Mouse (Mus musculus) MEL (cell line): ENCODE results near the gene Ppox. TPM values are rescaled to one million over a fixed set of nuclear protein-coding genes. Genes with fewer than 3 reads are reported as not detected.

Experiments used
- DNase-seq: peaks from one replicate; pipeline ENCODE4 v3.0.0; 2011; ENCODE audit warnings: low read depth, low spot score
- H3K27ac ChIP-seq: 2 replicates; pipeline ENCODE4 v1.5.1; 2012; ENCODE audit warnings: low read depth, mild to moderate bottlenecking, control low read depth, low read length, moderate library complexity; ENCODE audit not compliant: control insufficient read depth
- H3K27me3 ChIP-seq, 2 experiments: fragments of 150-350 bp in 1 of 2; sonication (generic) in 1 of 2; 2 replicates each; pipeline ENCODE4 v1.6.1; 2012; ENCODE audit warnings: low read length in 2 of 2, mild to moderate bottlenecking in 2 of 2, improper control_type of control experiment in 1 of 2, moderate library complexity in 1 of 2; ENCODE audit not compliant: insufficient read depth in 2 of 2, control insufficient read depth in 1 of 2
- H3K36me3 ChIP-seq, 2 experiments: 2 replicates each; pipeline ENCODE4 v1.6.1; 2012 to 2014; ENCODE audit warnings: low read length in 2 of 2, improper control_type of control experiment in 1 of 2, inconsistent platforms in 1 of 2, mild to moderate bottlenecking in 1 of 2; ENCODE audit not compliant: insufficient read depth in 2 of 2, control insufficient read depth in 1 of 2
- H3K4me1 ChIP-seq, 2 experiments: fragments of 150-350 bp in 1 of 2; sonication (generic) in 1 of 2; 2 replicates each; pipeline ENCODE4 v1.6.1; 2012; ENCODE audit warnings: low read length in 2 of 2, improper control_type of control experiment in 1 of 2, mild to moderate bottlenecking in 1 of 2; ENCODE audit not compliant: insufficient read depth in 2 of 2, control insufficient read depth in 1 of 2
- H3K4me3 ChIP-seq, 2 experiments: fragments of 150-350 bp in 1 of 2; sonication (generic) in 1 of 2; 2 replicates each; pipeline ENCODE4 v1.5.1; 2012; ENCODE audit warnings: low read depth in 2 of 2, low read length in 2 of 2, mild to moderate bottlenecking in 2 of 2, moderate library complexity in 2 of 2, control low read depth in 1 of 2, improper control_type of control experiment in 1 of 2; ENCODE audit not compliant: control insufficient read depth in 1 of 2, insufficient read depth in 1 of 2
- H3K79me2 ChIP-seq: 2 replicates; pipeline ENCODE4 v1.6.1; 2012; ENCODE audit warnings: mild to moderate bottlenecking, low read length, moderate library complexity; ENCODE audit not compliant: control insufficient read depth, poor library complexity, insufficient read depth
- H3K9ac ChIP-seq: 2 replicates; pipeline ENCODE4 v1.6.1; 2012; ENCODE audit warnings: low read depth, mild to moderate bottlenecking, control low read depth, low read length, moderate library complexity; ENCODE audit not compliant: control insufficient read depth, poor library complexity, severe bottlenecking
- H3K9me3 ChIP-seq: fragments of 150-350 bp; sonication (generic); replicated peaks from 2 replicates; pipeline ENCODE4 v1.6.1; 2012; ENCODE audit warnings: mild to moderate bottlenecking, low read length, improper control_type of control experiment, moderate library complexity; ENCODE audit not compliant: insufficient read depth
- BHLHE40 ChIP-seq: IDR thresholded peaks from 2 replicates; pipeline ENCODE4 v1.6.1; 2012; ENCODE audit warnings: low read depth, mild to moderate bottlenecking, inconsistent platforms, low read length, improper control_type of control experiment, borderline replicate concordance
- CTCF ChIP-seq, 3 experiments: IDR thresholded peaks in 2 of 3; conservative IDR thresholded peaks in 1 of 3; 2 replicates each; pipeline ENCODE4 v1.5.1; 2011 to 2012; ENCODE audit warnings: low read length in 3 of 3, low read depth in 2 of 3, mild to moderate bottlenecking in 2 of 3, improper control_type of control experiment in 1 of 3, inconsistent platforms in 1 of 3, mixed read lengths in 1 of 3, moderate library complexity in 1 of 3; ENCODE audit not compliant: control insufficient read depth in 1 of 3, insufficient read depth in 1 of 3, poor library complexity in 1 of 3, severe bottlenecking in 1 of 3
- ELF1 ChIP-seq: IDR thresholded peaks from 2 replicates; pipeline ENCODE4 v1.6.1; 2014; ENCODE audit warnings: low read depth, mild to moderate bottlenecking, inconsistent platforms, low read length, improper control_type of control experiment, moderate library complexity
- EP300 ChIP-seq, 2 experiments: IDR thresholded peaks; 2 replicates each; pipeline ENCODE4 v1.6.1; 2011; ENCODE audit warnings: improper control_type of control experiment in 2 of 2, low read length in 2 of 2, low read depth in 1 of 2, mild to moderate bottlenecking in 1 of 2
- ETS1 ChIP-seq: IDR thresholded peaks from 2 replicates; pipeline ENCODE4 v1.6.1; 2012; ENCODE audit warnings: low read depth, mild to moderate bottlenecking, inconsistent platforms, low read length, improper control_type of control experiment, moderate library complexity
- GABPA ChIP-seq: IDR thresholded peaks from 2 replicates; pipeline ENCODE4 v1.6.1; 2012; ENCODE audit warnings: low read depth, mild to moderate bottlenecking, inconsistent platforms, low read length, improper control_type of control experiment, moderate library complexity
- GATA1 ChIP-seq: IDR thresholded peaks from 2 replicates; pipeline ENCODE4 v1.6.1; 2011; ENCODE audit warnings: low read depth, low read length, improper control_type of control experiment
- HCFC1 ChIP-seq: IDR thresholded peaks from 2 replicates; pipeline ENCODE4 v1.6.1; 2012; ENCODE audit warnings: low read depth, mild to moderate bottlenecking, inconsistent platforms, low read length, improper control_type of control experiment, moderate library complexity
- JUND ChIP-seq: IDR thresholded peaks from 2 replicates; pipeline ENCODE4 v1.6.1; 2011; ENCODE audit warnings: low read depth, mild to moderate bottlenecking, improper control_type of control experiment, low read length
- KAT2A ChIP-seq: conservative IDR thresholded peaks from 2 replicates; pipeline ENCODE4 v1.6.1; 2012; ENCODE audit warnings: low read depth, low read length, improper control_type of control experiment, inconsistent platforms
- MAX ChIP-seq: IDR thresholded peaks from 2 replicates; pipeline ENCODE4 v1.6.1; 2011; ENCODE audit warnings: low read length, improper control_type of control experiment
- MAZ ChIP-seq: IDR thresholded peaks from 2 replicates; pipeline ENCODE4 v1.6.1; 2012; ENCODE audit warnings: low read depth, mild to moderate bottlenecking, inconsistent platforms, low read length, improper control_type of control experiment
- MXI1 ChIP-seq: IDR thresholded peaks from 2 replicates; pipeline ENCODE4 v1.6.1; 2011; ENCODE audit warnings: mild to moderate bottlenecking, low read depth, low read length, improper control_type of control experiment
- MYB ChIP-seq: IDR thresholded peaks from 2 replicates; pipeline ENCODE4 v1.6.1; 2011; ENCODE audit warnings: mild to moderate bottlenecking, low read depth, low read length, improper control_type of control experiment
- MYC ChIP-seq: IDR thresholded peaks from 2 replicates; pipeline ENCODE4 v1.6.1; 2011; ENCODE audit warnings: low read depth, mild to moderate bottlenecking, low read length, improper control_type of control experiment, moderate library complexity
- NELFE ChIP-seq: IDR thresholded peaks from 2 replicates; pipeline ENCODE4 v1.6.1; 2011; ENCODE audit warnings: low read depth, low read length, improper control_type of control experiment
- POLR2A ChIP-seq, 2 experiments: IDR thresholded peaks; 2 replicates each; pipeline ENCODE4 v1.6.1; 2011 to 2012; ENCODE audit warnings: low read length in 2 of 2, mild to moderate bottlenecking in 2 of 2, control low read depth in 1 of 2, improper control_type of control experiment in 1 of 2, low read depth in 1 of 2, moderate library complexity in 1 of 2; ENCODE audit not compliant: control insufficient read depth in 1 of 2, insufficient read depth in 1 of 2, poor library complexity in 1 of 2
- POLR2AphosphoS5 ChIP-seq: IDR thresholded peaks from 2 replicates; pipeline ENCODE4 v1.6.1; 2012; ENCODE audit warnings: low read depth, borderline replicate concordance, mild to moderate bottlenecking, inconsistent platforms, low read length, moderate library complexity, mixed read lengths
- RAD21 ChIP-seq: IDR thresholded peaks from 2 replicates; pipeline ENCODE4 v1.6.1; 2011; ENCODE audit warnings: mild to moderate bottlenecking, low read depth, low read length, improper control_type of control experiment
- RCOR1 ChIP-seq: IDR thresholded peaks from 2 replicates; pipeline ENCODE4 v1.6.1; 2012; ENCODE audit warnings: low read depth, mild to moderate bottlenecking, inconsistent platforms, low read length, improper control_type of control experiment
- SIN3A ChIP-seq: IDR thresholded peaks from 2 replicates; pipeline ENCODE4 v1.6.1; 2012; ENCODE audit warnings: low read length, improper control_type of control experiment, inconsistent platforms
- SMC3 ChIP-seq: IDR thresholded peaks from 2 replicates; pipeline ENCODE4 v1.6.1; 2011; ENCODE audit warnings: low read depth, low read length, improper control_type of control experiment
- TAL1 ChIP-seq: IDR thresholded peaks from 2 replicates; pipeline ENCODE4 v1.6.1; 2012; ENCODE audit warnings: mild to moderate bottlenecking, inconsistent platforms, low read length, moderate library complexity, mixed read lengths
- TBP ChIP-seq: IDR thresholded peaks from 2 replicates; pipeline ENCODE4 v1.8.0; 2011; ENCODE audit warnings: low read depth, low read length, improper control_type of control experiment
- USF1 ChIP-seq: IDR thresholded peaks from 2 replicates; pipeline ENCODE4 v1.6.1; 2014; ENCODE audit warnings: low read depth, mild to moderate bottlenecking, inconsistent platforms, low read length, improper control_type of control experiment, moderate library complexity
- ZC3H11A ChIP-seq: IDR thresholded peaks from 2 replicates; pipeline ENCODE4 v1.6.1; 2012; ENCODE audit warnings: low read depth, mild to moderate bottlenecking, inconsistent platforms, low read length, improper control_type of control experiment
- ZKSCAN1 ChIP-seq: IDR thresholded peaks from 2 replicates; pipeline ENCODE4 v1.6.1; 2012; ENCODE audit warnings: low read depth, mild to moderate bottlenecking, inconsistent platforms, low read length, improper control_type of control experiment, moderate library complexity
- ZMIZ1 ChIP-seq: IDR thresholded peaks from 2 replicates; pipeline ENCODE4 v1.6.1; 2012; ENCODE audit warnings: low read depth, mild to moderate bottlenecking, inconsistent platforms, low read length, improper control_type of control experiment, moderate library complexity
- ZNF384 ChIP-seq: IDR thresholded peaks from 2 replicates; pipeline ENCODE4 v1.6.1; 2012; ENCODE audit warnings: low read depth, mild to moderate bottlenecking, inconsistent platforms, low read length, improper control_type of control experiment
- polyA plus RNA-seq, 2 experiments: library from polyadenylated mRNA; stranded (reverse) in 1 of 2; unstranded in 1 of 2; fragments of >175 nt in 1 of 2; fragments of >200 nt in 1 of 2; gene quantifications; 2 replicates each; pipeline versions ENCODE4 v1.2.1 to v1.2.4; 2012; ENCODE audit warnings: low replicate concordance in 2 of 2, low read depth in 1 of 2; ENCODE audit not compliant: insufficient read length in 2 of 2, insufficient read depth in 1 of 2, missing spikeins in 1 of 2
- total RNA-seq: library from RNA; depleted of rRNA; stranded (reverse); fragments of 300-350 nt; gene quantifications from 2 replicates; pipeline ENCODE4 v1.2.3, GENCODE M21; 2012

The Ppox gene
- total and polyA plus RNA-seq, 3 experiments, result 27.0 to 63.6 TPM; not detected in 1

DNA sequence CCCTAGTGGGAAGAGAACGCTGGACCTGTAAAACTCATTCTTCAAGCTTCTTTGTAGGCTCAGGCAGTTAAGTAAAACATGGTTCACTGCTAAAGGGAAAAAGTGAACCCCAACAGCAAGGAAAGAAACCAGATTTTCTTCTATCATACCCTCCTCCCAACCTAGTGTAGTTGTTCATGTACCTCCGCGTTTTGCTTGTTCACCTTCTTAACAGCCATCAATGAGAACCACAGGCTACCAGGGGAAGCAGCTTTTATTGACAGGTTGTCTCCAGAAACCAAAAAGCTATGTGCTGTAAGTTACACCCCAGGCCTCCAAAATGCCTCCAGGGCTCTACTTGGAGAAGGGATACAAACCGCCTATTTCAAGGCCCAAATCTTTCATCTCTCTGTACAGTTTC, 7.3 kb upstream of the Ppox start:
- no peak overlapping the region for H3K27ac ChIP-seq

DNA sequence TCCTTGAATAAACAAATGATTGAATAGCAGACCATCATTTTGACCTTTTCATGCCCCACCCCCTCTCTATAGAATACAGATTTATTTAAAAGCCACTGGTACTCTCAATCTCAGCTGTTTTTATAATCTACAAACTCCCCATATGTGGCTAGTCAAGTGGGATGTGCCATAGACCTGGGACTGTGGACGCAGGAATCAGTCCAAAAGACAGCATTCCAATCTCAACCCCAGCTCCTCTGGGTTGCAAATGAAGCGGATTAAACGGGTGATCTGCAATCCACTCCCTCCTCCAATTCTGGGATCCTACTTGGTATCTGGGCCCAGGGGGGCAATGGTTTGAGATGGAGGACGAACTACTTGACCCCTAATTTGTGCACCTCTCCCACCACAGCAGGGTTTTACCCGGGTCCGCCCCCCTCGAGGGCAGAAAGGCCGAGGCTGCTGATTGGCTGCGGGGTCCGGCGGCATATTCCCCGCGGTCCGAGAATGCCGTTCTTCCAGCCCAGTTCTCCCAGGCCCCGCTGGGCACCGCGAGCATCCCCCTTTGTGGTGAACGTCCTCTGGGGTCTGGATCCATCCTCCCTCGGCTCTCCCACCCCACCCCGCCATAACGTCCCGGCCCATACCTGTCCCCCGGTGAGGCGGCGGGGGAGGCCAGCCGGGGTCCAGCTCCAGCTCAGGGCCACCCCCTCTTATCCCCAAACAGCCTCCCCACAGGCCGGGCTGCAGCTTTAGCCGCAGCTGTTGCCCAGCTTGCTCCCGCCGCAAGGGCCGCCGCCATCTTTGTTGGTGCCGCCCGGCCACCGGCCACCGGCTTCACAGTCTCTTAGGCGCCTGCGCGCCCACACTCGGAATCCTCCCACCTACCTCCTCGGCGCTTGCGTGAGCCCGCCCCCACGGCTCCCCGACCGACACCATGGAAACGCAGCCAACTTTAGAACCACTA, 6.4 kb upstream of the Ppox start, which contains the start of gene Usp21:
TSS of gene Usp21 (minus strand) at position 856 of the 946 bp plus-strand sequence.
- Histone ChIP-seq H3K9ac (peak within 1 kb of the TSS; percentile 90), H3K4me1 (peaks cover 0 to 6% of the 10 kb centered on the region in 2 experiments; a peak in 2 of 4 replicates), H3K79me2 (peaks cover 7% of the 10 kb centered on the region), H3K36me3 (peaks cover 0 to 4% of the 10 kb centered on the region in 2 experiments; a peak in 2 of 4 replicates), H3K27ac (peak within 1 kb of the TSS; percentile 20), H3K27me3 (no peaks in the 10 kb centered on the region), H3K9me3 (no peaks in the 10 kb centered on the region), H3K4me3 (peak within 1 kb of the TSS; percentile 79 to 90)
- DNase-seq, result peak; percentile 93
- TF ChIP-seq JUND (no peak), ELF1 (peak; percentile 57), HCFC1 (peak; percentile 92), GATA1 (no peak), KAT2A (no peak; the same call in 1 of the 2 replicates), MXI1 (peak; percentile 68; the same call in 1 of the 2 replicates), SIN3A (peak; percentile 54; the same call in 1 of the 2 replicates), ZC3H11A (no peak), BHLHE40 (no peak), TAL1 (no peak), ZMIZ1 (peak; percentile 58; the same call in 1 of the 2 replicates), MAX (no peak), ZNF384 (no peak), NELFE (peak; percentile 79), POLR2AphosphoS5 (no peak), TBP (peak; percentile 71), MYC (no peak), SMC3 (no peak), EP300 (IDR thresholded peaks at IDR 0.05; ENCODE audit: low read depth in 1 of 2, low read length in 2 of 2) (no peak), USF1 (no peak), ETS1 (no peak), ZKSCAN1 (no peak), MYB (no peak), CTCF (IDR thresholded peaks at IDR 0.05 in 2 of 3, conservative IDR thresholded peaks at IDR 0.05 in 1 of 3; ENCODE audit: control insufficient read depth in 1 of 3, insufficient read depth in 1 of 3, low read depth in 2 of 3, low read length in 3 of 3, poor library complexity in 1 of 3, severe bottlenecking in 1 of 3) (no peak), MAZ (peak; percentile 54; the same call in 1 of the 2 replicates), GABPA (no peak), RCOR1 (no peak)

More for the DNA sequence above, 7.3 kb upstream of the Ppox start:
- H3K4me1 ChIP-seq, result peaks cover 0 to 8% of the 10 kb centered on the region in 2 experiments
- TF ChIP-seq POLR2A (IDR thresholded peaks at IDR 0.05; ENCODE audit: control insufficient read depth in 1 of 2, insufficient read depth in 1 of 2, low read depth in 1 of 2, low read length in 2 of 2, poor library complexity in 1 of 2), result no peak
- no peak for TF ChIP-seq RCOR1
- no peak for TF ChIP-seq MXI1
- no peak for TF ChIP-seq GABPA
- no peak for TF ChIP-seq KAT2A
- TF ChIP-seq SIN3A, result no peak
- no peak for TF ChIP-seq ELF1
- TF ChIP-seq RAD21, result no peak
- TF ChIP-seq HCFC1, result no peak
- H3K4me3 ChIP-seq, result no peak overlapping the region
- no peaks in the 10 kb centered on the region for H3K27me3 ChIP-seq
- peaks cover 0 to 9% of the 10 kb centered on the region in 2 experiments; a peak in 2 of 4 replicates for H3K36me3 ChIP-seq
- H3K9me3 ChIP-seq, result no peaks in the 10 kb centered on the region
- H3K79me2 ChIP-seq, result peaks cover 14% of the 10 kb centered on the region
- H3K9ac ChIP-seq, result no peak overlapping the region
- no peak for DNase-seq
